Mouse (Mus musculus) CH12.LX (cell line): ENCODE measurements around the gene Psmc5. TPM values are rescaled to one million over a fixed set of nuclear protein-coding genes. Genes with fewer than 3 reads are reported as not detected.
A peak's percentile ranks its signal among the peaks of the same experiment; 100 is the strongest.

Experiments
- DNase-seq: peaks from one replicate; pipeline ENCODE4 v3.0.0-alpha.2; 2013; ENCODE audit errors: extremely low read depth
- H3K27ac ChIP-seq: 2 replicates; pipeline ENCODE4 v1.5.1; 2012; ENCODE audit warnings: low read depth, mild to moderate bottlenecking, control low read depth, moderate library complexity; ENCODE audit not compliant: insufficient read depth
- H3K27me3 ChIP-seq: replicated peaks from 2 replicates; pipeline ENCODE3; 2012; ENCODE audit warnings: inconsistent platforms
- H3K36me3 ChIP-seq, 2 experiments: replicated peaks in 1 of 2; 2 replicates each; pipeline versions ENCODE3 to v1.6.1; 2012; ENCODE audit warnings: inconsistent platforms in 1 of 2, low read length in 1 of 2, mild to moderate bottlenecking in 1 of 2, mixed read lengths in 1 of 2, moderate library complexity in 1 of 2; ENCODE audit not compliant: control insufficient read depth in 1 of 2, insufficient read depth in 1 of 2
- H3K4me1 ChIP-seq, 2 experiments: 2 replicates each; pipeline ENCODE4 v1.6.1; 2012; ENCODE audit warnings: inconsistent platforms in 1 of 2, moderate library complexity in 1 of 2; ENCODE audit not compliant: insufficient read depth in 2 of 2, control insufficient read depth in 1 of 2
- H3K4me2 ChIP-seq: 2 replicates; pipeline ENCODE4 v1.6.1; 2012; ENCODE audit warnings: low read depth, mild to moderate bottlenecking, control low read depth; ENCODE audit not compliant: poor library complexity, insufficient read depth, severe bottlenecking
- H3K4me3 ChIP-seq, 3 experiments: fragments of 150-350 bp in 1 of 3; sonication (generic) in 1 of 3; replicated peaks in 1 of 3; 2 replicates each; pipeline versions ENCODE3 to v1.5.1; 2011 to 2012; ENCODE audit warnings: low read depth in 2 of 3, low read length in 2 of 3, mild to moderate bottlenecking in 2 of 3, moderate library complexity in 2 of 3, control low read depth in 1 of 3, improper control_type of control experiment in 1 of 3, inconsistent platforms in 1 of 3, mixed read lengths in 1 of 3; ENCODE audit not compliant: poor library complexity in 1 of 3
- H3K79me2 ChIP-seq: replicated peaks from 2 replicates; pipeline ENCODE4 v1.6.1; 2012; ENCODE audit warnings: mild to moderate bottlenecking, moderate library complexity; ENCODE audit not compliant: control insufficient read depth, poor library complexity, insufficient read depth, severe bottlenecking; ENCODE audit errors: extremely low read depth
- H3K9ac ChIP-seq: 2 replicates; pipeline ENCODE4 v1.6.1; 2012; ENCODE audit warnings: low read depth, mild to moderate bottlenecking, control low read depth, moderate library complexity; ENCODE audit not compliant: insufficient read depth
- H3K9me3 ChIP-seq: replicated peaks from 2 replicates; pipeline ENCODE3; 2012; ENCODE audit warnings: low read length, inconsistent platforms, mixed read lengths
- CHD1 ChIP-seq: IDR thresholded peaks from 2 replicates; pipeline ENCODE4 v1.6.1; 2012; ENCODE audit warnings: low read depth, low read length, improper control_type of control experiment, inconsistent platforms
- CHD2 ChIP-seq: IDR thresholded peaks from 2 replicates; pipeline ENCODE4 v1.6.1; 2011; ENCODE audit warnings: low read length, improper control_type of control experiment
- CTCF ChIP-seq, 2 experiments: IDR thresholded peaks in 1 of 2; conservative IDR thresholded peaks in 1 of 2; 2 replicates each; pipeline ENCODE4 v1.5.1; 2011 to 2012; ENCODE audit warnings: low read depth in 2 of 2, low read length in 2 of 2, improper control_type of control experiment in 1 of 2, inconsistent platforms in 1 of 2, mild to moderate bottlenecking in 1 of 2, moderate library complexity in 1 of 2
- E2F4 ChIP-seq: IDR thresholded peaks from 2 replicates; pipeline ENCODE4 v1.6.1; 2011; ENCODE audit warnings: low read depth, low read length, improper control_type of control experiment; ENCODE audit not compliant: insufficient replicate concordance
- ELF1 ChIP-seq: IDR thresholded peaks from 2 replicates; pipeline ENCODE4 v1.6.1; 2014; ENCODE audit warnings: low read depth, mild to moderate bottlenecking, inconsistent platforms, low read length, improper control_type of control experiment
- ETS1 ChIP-seq: conservative IDR thresholded peaks from 2 replicates; pipeline ENCODE4 v1.6.1; 2012; ENCODE audit warnings: low read depth, mild to moderate bottlenecking, inconsistent platforms, low read length, improper control_type of control experiment, moderate library complexity
- GABPA ChIP-seq: IDR thresholded peaks from 2 replicates; pipeline ENCODE4 v1.6.1; 2012; ENCODE audit warnings: low read depth, low read length, improper control_type of control experiment, inconsistent platforms; ENCODE audit not compliant: insufficient replicate concordance
- HCFC1 ChIP-seq: IDR thresholded peaks from 2 replicates; pipeline ENCODE4 v1.6.1; 2012; ENCODE audit warnings: low read depth, mild to moderate bottlenecking, inconsistent platforms, low read length, improper control_type of control experiment
- IRF4 ChIP-seq: IDR thresholded peaks from 2 replicates; pipeline ENCODE4 v1.6.1; 2014; ENCODE audit warnings: low read depth, mild to moderate bottlenecking, inconsistent platforms, low read length, improper control_type of control experiment
- JUN ChIP-seq: IDR thresholded peaks from 2 replicates; pipeline ENCODE4 v1.6.1; 2011; ENCODE audit warnings: low read depth, mild to moderate bottlenecking, low read length, improper control_type of control experiment, moderate library complexity; ENCODE audit not compliant: insufficient read depth
- JUND ChIP-seq: conservative IDR thresholded peaks from 2 replicates; pipeline ENCODE4 v1.6.1; 2011; ENCODE audit warnings: low read depth, low read length, improper control_type of control experiment
- MAFK ChIP-seq: IDR thresholded peaks from 2 replicates; pipeline ENCODE4 v1.6.1; 2011; ENCODE audit warnings: low read length, improper control_type of control experiment; ENCODE audit not compliant: insufficient replicate concordance
- MAX ChIP-seq: IDR thresholded peaks from 2 replicates; pipeline ENCODE4 v1.6.1; 2011; ENCODE audit warnings: low read length, improper control_type of control experiment
- MAZ ChIP-seq: IDR thresholded peaks from 2 replicates; pipeline ENCODE4 v1.6.1; 2012; ENCODE audit warnings: low read depth, mild to moderate bottlenecking, inconsistent platforms, low read length, improper control_type of control experiment, moderate library complexity
- MEF2A ChIP-seq: IDR thresholded peaks from 2 replicates; pipeline ENCODE4 v1.6.1; 2014; ENCODE audit warnings: low read depth, mild to moderate bottlenecking, inconsistent platforms, low read length, improper control_type of control experiment, borderline replicate concordance
- MXI1 ChIP-seq: IDR thresholded peaks from 2 replicates; pipeline ENCODE4 v1.6.1; 2011; ENCODE audit warnings: mild to moderate bottlenecking, low read depth, low read length, improper control_type of control experiment
- MYC ChIP-seq: IDR thresholded peaks from 2 replicates; pipeline ENCODE4 v1.6.1; 2011; ENCODE audit warnings: low read depth, mild to moderate bottlenecking, improper control_type of control experiment, low read length
- NELFE ChIP-seq: IDR thresholded peaks from 2 replicates; pipeline ENCODE4 v1.6.1; 2011; ENCODE audit warnings: low read depth, low read length, improper control_type of control experiment
- NRF1 ChIP-seq: IDR thresholded peaks from 2 replicates; pipeline ENCODE4 v1.6.1; 2014; ENCODE audit warnings: low read depth, mild to moderate bottlenecking, inconsistent platforms, low read length, improper control_type of control experiment, moderate library complexity
- PAX5 ChIP-seq: IDR thresholded peaks from 2 replicates; pipeline ENCODE4 v1.6.1; 2012; ENCODE audit warnings: low read length, inconsistent platforms, mixed read lengths
- POLR2A ChIP-seq: IDR thresholded peaks from 2 replicates; pipeline ENCODE4 v1.6.1; 2011; ENCODE audit warnings: low read depth, mild to moderate bottlenecking, improper control_type of control experiment, low read length
- POLR2AphosphoS2 ChIP-seq: IDR thresholded peaks from 2 replicates; pipeline ENCODE4 v1.6.1; 2011; ENCODE audit warnings: low read depth, low read length, improper control_type of control experiment
- RCOR1 ChIP-seq: conservative IDR thresholded peaks from 2 replicates; pipeline ENCODE4 v1.6.1; 2012; ENCODE audit warnings: low read depth, mild to moderate bottlenecking, inconsistent platforms, low read length, improper control_type of control experiment
- SIN3A ChIP-seq: IDR thresholded peaks from 2 replicates; pipeline ENCODE4 v1.6.1; 2012; ENCODE audit warnings: low read length, improper control_type of control experiment, inconsistent platforms
- SMC3 ChIP-seq: IDR thresholded peaks from 2 replicates; pipeline ENCODE4 v1.6.1; 2011; ENCODE audit warnings: low read depth, low read length, improper control_type of control experiment
- TBP ChIP-seq: conservative IDR thresholded peaks from 2 replicates; pipeline ENCODE4 v1.6.1; 2011; ENCODE audit warnings: low read depth, low read length, improper control_type of control experiment
- TCF12 ChIP-seq: IDR thresholded peaks from 2 replicates; pipeline ENCODE4 v1.6.1; 2014; ENCODE audit warnings: low read depth, mild to moderate bottlenecking, inconsistent platforms, low read length, improper control_type of control experiment
- UBTF ChIP-seq: IDR thresholded peaks from 2 replicates; pipeline ENCODE4 v1.6.1; 2012; ENCODE audit warnings: low read depth, mild to moderate bottlenecking, inconsistent platforms, low read length, improper control_type of control experiment, moderate library complexity
- USF1 ChIP-seq: IDR thresholded peaks from 2 replicates; pipeline ENCODE4 v1.6.1; 2014; ENCODE audit warnings: low read depth, mild to moderate bottlenecking, inconsistent platforms, low read length, improper control_type of control experiment
- USF2 ChIP-seq: conservative IDR thresholded peaks from 2 replicates; pipeline ENCODE4 v1.6.1; 2011; ENCODE audit warnings: low read depth, low read length, improper control_type of control experiment
- ZC3H11A ChIP-seq: IDR thresholded peaks from 2 replicates; pipeline ENCODE4 v1.6.1; 2012; ENCODE audit warnings: low read depth, mild to moderate bottlenecking, inconsistent platforms, low read length, improper control_type of control experiment
- ZKSCAN1 ChIP-seq: IDR thresholded peaks from 2 replicates; pipeline ENCODE4 v1.6.1; 2012; ENCODE audit warnings: low read depth, inconsistent platforms, low read length, improper control_type of control experiment, borderline replicate concordance
- ZMIZ1 ChIP-seq: IDR thresholded peaks from 2 replicates; pipeline ENCODE4 v1.6.1; 2012; ENCODE audit warnings: low read depth, mild to moderate bottlenecking, inconsistent platforms, low read length, improper control_type of control experiment
- ZNF384 ChIP-seq: IDR thresholded peaks from 2 replicates; pipeline ENCODE4 v1.6.1; 2012; ENCODE audit warnings: low read depth, low read length, improper control_type of control experiment, inconsistent platforms
- dilution Hi-C: fragments of 300-500 bp; cut with MboI; formaldehyde crosslinking; loops from 2 replicates; pipeline ENCODE4 v1.14.3; 2020; ENCODE audit warnings: low sequenced_read_pairs; ENCODE audit not compliant: extremely low pct_unique_long_range_greater_than_20kb, extremely low pct_ligation_motif_present
- in situ Hi-C: fragments of 300-500 bp; cut with MboI; formaldehyde crosslinking; loops from 3 replicates; pipeline ENCODE4 v1.14.3; 2019; ENCODE audit warnings: low sequenced_read_pairs, low pct_ligation_motif_present, low pct_unique_long_range_greater_than_20kb, mixed read lengths
- polyA plus RNA-seq: library from polyadenylated mRNA; unstranded; fragments of >175 nt; gene quantifications from 2 replicates; pipeline ENCODE4 v1.2.1, GENCODE M21; 2012; ENCODE audit warnings: low read depth; ENCODE audit not compliant: insufficient read length
- total RNA-seq, 2 experiments: library from RNA; depleted of rRNA; stranded (reverse); fragments of 300-350 nt in 1 of 2; fragments of >200 nt in 1 of 2; gene quantifications; 2 replicates each; pipeline ENCODE4 v1.2.3; 2012 to 2014

Gene Psmc5
- total and polyA plus RNA-seq, 3 experiments, result 139 to 344 (median 250) TPM

DNA sequence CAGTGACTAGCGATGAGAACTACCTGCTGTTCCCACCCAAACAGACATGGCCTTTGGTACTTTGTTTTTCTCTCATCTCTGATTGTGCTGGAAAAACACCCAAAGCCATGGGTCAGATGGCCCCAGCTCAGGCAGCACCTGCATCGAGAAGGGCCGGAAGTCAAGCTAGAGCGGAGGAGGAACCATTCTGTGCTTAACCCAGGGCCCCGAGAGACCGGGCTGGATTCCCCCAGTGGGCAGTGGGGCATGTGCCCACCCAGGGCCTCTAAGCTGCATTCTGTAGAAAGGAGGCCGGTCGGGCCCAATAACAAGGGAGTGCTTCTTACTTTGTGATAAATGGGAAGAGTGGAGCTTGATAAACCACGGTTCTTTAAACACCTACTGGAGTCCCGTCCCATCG lies 52.2 kb downstream of the Psmc5 start (continued):
- TF ChIP-seq JUN, result no peak
- peak; percentile 96 for TF ChIP-seq SIN3A
- peak; percentile 45 for TF ChIP-seq SMC3
- peak; percentile 87; the same call in 1 of the 2 replicates for TF ChIP-seq UBTF
- TF ChIP-seq HCFC1, result peak; percentile 69
- TF ChIP-seq PAX5, result no peak
- TF ChIP-seq MEF2A, result peak; percentile 92
- peak; percentile 49; the same call in 1 of the 2 replicates for TF ChIP-seq JUND
- TF ChIP-seq USF2, result no peak
- TF ChIP-seq TCF12, result peak; percentile 99
- no peak for TF ChIP-seq MAZ
- peak; percentile 47; the same call in 1 of the 2 replicates for TF ChIP-seq ZNF384
- TF ChIP-seq TBP, result peak; percentile 80
- TF ChIP-seq USF1, result peak; percentile 51
- no peak for TF ChIP-seq E2F4
- no peak for TF ChIP-seq CTCF (conservative IDR thresholded peaks at IDR 0.05 in 1 of 2, IDR thresholded peaks at IDR 0.05 in 1 of 2; ENCODE audit: low read depth in 2 of 2, low read length in 2 of 2)
- no peak for TF ChIP-seq ZKSCAN1
- TF ChIP-seq RCOR1, result peak; percentile 89; the same call in 1 of the 2 replicates
- peak; percentile 89 for TF ChIP-seq MXI1
- TF ChIP-seq NRF1, result peak; percentile 42
- TF ChIP-seq GABPA, result no peak

DNA sequence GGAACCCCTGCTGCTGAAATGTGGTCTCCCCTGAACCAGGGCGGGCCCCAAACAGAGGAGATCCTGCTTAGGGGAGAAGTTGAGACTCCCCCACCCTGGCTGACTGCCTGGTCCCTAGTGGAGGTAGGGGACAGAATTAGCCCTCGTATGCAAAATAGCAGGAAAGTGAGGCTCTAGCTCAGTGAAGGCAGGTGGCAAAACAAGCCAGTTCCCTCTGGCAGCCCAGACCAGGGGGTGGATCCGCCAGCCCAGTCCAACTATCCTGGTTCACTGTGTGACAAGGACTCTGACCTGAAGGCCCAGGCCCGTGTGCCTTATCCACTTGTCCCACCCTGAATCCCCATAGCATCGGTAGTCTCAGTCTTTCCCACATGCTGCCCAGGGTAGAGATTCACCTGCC lies 54.2 kb downstream of the Psmc5 start:
- Histone ChIP-seq H3K36me3 (peaks cover 34 to 35% of the 10 kb centered on the region in 2 experiments), H3K27ac (peak overlapping the region; percentile 99), H3K9ac (peak overlapping the region; percentile 57), H3K4me1 (peaks cover 40 to 72% of the 10 kb centered on the region in 2 experiments), H3K27me3 (no peaks in the 10 kb centered on the region), H3K9me3 (no peaks in the 10 kb centered on the region), H3K4me3 (peak overlapping the region in 2 of 3 experiments; percentile 18 to 75), H3K79me2 (peaks cover 37% of the 10 kb centered on the region), H3K4me2 (peak overlapping the region; percentile 55)
- dilution Hi-C loops (no loop called here), in situ Hi-C loops (loop anchor here (25.0 kb wide), 1 partner anchor 452 kb away; the partner anchor contains the start of genes Milr1 and Pecam1)
- DNase-seq, result peak; percentile 93
- TF ChIP-seq ETS1, result peak; percentile 84
- no peak for TF ChIP-seq ZNF384
- TF ChIP-seq ELF1, result 0 out of 2 replicates have a peak, but pooled peaks have one; percentile 35
- 0 out of 2 replicates have a peak, but pooled peaks have one; percentile 54 for TF ChIP-seq MAFK
- TF ChIP-seq MYC, result no peak
- peak; percentile 92 for TF ChIP-seq SIN3A
- TF ChIP-seq CHD2, result peak; percentile 80
- no peak for TF ChIP-seq PAX5
- 0 out of 2 replicates have a peak, but pooled peaks have one; percentile 20 for TF ChIP-seq UBTF
- no peak for TF ChIP-seq JUN
- TF ChIP-seq ZKSCAN1, result no peak
- TF ChIP-seq HCFC1, result no peak; the same call in 1 of the 2 replicates
- TF ChIP-seq IRF4, result peak; percentile 75; the same call in 1 of the 2 replicates
- no peak; the same call in 1 of the 2 replicates for TF ChIP-seq RCOR1
- peak; percentile 57; the same call in 1 of the 2 replicates for TF ChIP-seq MAX
- no peak for TF ChIP-seq ZC3H11A
- peak; percentile 85 for TF ChIP-seq ZMIZ1
- TF ChIP-seq E2F4, result no peak
- no peak for TF ChIP-seq GABPA
- peak; percentile 92 for TF ChIP-seq TCF12
- peak; percentile 87 for TF ChIP-seq POLR2AphosphoS2
- TF ChIP-seq POLR2A, result peak; percentile 78
- no peak; the same call in none of the 2 replicates for TF ChIP-seq NRF1
- TF ChIP-seq USF1, result no peak
- TF ChIP-seq CTCF (conservative IDR thresholded peaks at IDR 0.05 in 1 of 2, IDR thresholded peaks at IDR 0.05 in 1 of 2; ENCODE audit: low read depth in 2 of 2, low read length in 2 of 2), result no peak
- TF ChIP-seq JUND, result no peak; the same call in 1 of the 2 replicates
- peak; percentile 42; the same call in 1 of the 2 replicates for TF ChIP-seq NELFE
- TF ChIP-seq CHD1, result no peak; the same call in 1 of the 2 replicates
